Mouse (Mus musculus) adrenal gland (tissue): ENCODE measurements at regions not wholly inside any gene's neighbourhood (a gene's known extent, or its start where the extent isn't known, plus 50 kb on each side); places are given as distances from the start of the nearest gene placed in this dataset.
"Not testable (repeated sequence)": the region's sequence is repeated elsewhere in the genome, so short reads cannot be mapped to it uniquely, and the experiment has no call there.

Experiments used
- intact Hi-C: fragments of 180-260 bp; cut with DNase I; formaldehyde crosslinking; loops from one replicate; pipeline ENCODE4 v1.15.1; 2025

GRCm38 (mm10) chr2:109402556-109402955 is 122.0 kb upstream of the Mettl15 start:
- intact Hi-C loops, result no loop called here

DNA sequence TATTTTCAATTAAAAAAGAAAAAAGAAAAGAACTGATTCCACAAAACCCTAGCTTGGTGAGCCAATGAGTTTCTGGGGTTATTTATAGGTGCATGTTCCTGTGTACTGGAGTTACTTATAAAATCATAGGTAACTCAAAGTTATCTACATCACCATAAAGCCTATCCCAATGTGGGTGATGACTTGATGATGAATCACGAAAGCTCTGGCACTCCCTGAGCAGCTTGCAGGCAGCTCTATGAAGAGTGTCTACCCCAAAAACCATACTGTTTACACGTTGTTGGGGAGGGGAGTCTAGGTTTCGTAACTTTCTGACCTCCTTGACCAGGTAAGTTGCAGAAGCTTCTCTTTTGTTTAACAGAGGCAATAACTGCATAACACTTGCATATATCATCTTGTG is 123.7 kb upstream of the Mettl15 start:
- intact Hi-C loops, result no loop called here

GRCm38 (mm10) chr2:109406591-109407079 is 126.1 kb upstream of the Mettl15 start:
- intact Hi-C loops, result no loop called here

DNA sequence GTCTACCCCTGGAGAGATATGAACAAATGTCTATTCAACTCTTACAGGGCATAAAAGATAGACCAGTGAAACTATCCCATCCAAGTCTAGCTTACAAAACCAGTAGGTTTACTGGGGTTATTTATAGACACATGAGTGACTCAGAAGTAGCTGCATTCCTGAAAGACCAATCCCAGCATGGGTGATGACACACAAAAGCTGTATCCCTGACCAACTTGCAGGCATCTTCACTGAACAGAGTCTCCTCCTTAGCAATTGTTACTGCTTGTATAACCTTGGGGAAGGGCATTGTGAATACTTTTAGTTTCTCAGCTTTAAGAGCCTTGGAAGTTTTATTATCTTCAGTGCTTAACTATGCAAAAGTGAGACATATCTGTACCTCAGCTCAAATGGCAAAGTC is 139.6 kb upstream of the Mettl15 start:
- intact Hi-C loops, result no loop called here

GRCm38 (mm10) chr2:109431183-109431582 is 150.6 kb upstream of the Mettl15 start:
- intact Hi-C loops, result no loop called here

GRCm38 (mm10) chr2:109442551-109443120 is 162.1 kb upstream of the Mettl15 start:
- intact Hi-C loops, result no loop called here

DNA sequence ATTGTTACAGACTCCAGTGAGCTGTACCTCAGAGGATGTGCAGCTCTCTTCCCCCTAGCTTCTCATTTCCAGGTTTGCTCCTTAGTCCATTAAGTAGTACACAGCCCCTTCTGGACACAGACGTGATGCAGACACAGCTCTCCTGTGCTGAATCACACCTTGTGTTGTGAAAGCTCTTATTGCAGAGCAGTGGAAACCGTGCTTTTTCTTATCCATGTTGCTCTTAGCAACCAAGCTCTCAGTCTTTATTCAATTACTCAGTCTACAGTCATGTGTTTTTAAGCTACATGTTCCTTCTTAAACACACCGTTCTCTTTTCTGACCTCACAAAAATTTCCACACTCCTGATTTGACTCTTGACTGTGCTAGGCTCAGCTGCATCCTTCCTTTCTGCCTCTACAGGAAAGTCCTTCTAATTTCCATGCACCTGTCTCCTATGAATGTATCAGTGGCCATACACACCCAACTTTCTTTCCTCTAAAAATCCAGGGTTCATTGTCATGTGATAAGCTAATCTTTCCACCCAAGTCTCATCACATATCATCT is 163.0 kb upstream of the Mettl15 start:
- intact Hi-C loops, result no loop called here

GRCm38 (mm10) chr2:109462246-109462645 is 181.7 kb upstream of the Mettl15 start:
- intact Hi-C loops, result not testable (repeated sequence)

- intact Hi-C loops, result no loop called here
Measured at GRCm38 (mm10) chr2:109484306-109484705, 190.2 kb upstream of the Bdnf start.

DNA sequence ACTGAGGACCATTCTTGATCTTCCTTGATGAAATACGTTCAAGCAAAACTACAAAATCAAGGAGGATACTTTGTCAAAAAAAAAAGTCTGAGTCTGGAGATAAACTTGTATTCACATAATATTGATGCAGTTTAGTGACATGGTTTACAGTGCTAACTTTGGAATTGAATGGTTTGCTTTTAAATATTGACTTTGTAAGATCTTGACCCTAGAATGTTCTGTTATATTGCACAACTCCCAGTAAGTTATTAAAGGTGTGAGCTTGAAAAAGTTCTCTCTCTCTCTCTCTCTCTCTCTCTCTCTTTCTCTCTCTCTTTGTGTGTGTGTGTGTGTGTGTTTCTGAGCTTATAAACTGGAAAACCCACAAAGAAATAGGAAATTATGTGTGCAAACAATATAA is 186.9 kb upstream of the Bdnf start:
- intact Hi-C loops, result no loop called here

GRCm38 (mm10) chr2:109502186-109502585 is 172.3 kb upstream of the Bdnf start:
- intact Hi-C loops, result no loop called here

DNA sequence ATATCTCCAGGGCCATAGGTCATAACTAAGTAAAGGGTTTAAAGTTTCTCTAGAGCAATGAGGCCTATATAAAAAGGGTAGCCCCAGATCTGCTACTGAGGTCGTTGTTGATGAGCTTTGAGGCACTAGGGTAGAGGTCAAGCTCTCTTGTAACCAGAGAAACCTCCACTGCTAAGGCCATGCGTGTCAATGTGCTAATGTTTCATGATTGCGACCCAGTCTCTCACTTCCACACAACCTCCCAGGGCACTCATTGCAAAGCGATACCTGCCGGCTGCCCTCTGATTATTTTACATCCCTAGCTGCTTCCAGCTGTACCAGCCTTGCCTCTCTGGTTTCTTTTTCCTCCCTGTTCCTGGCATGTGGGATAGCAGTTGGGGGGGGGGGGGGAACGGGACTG is 169.6 kb upstream of the Bdnf start:
- intact Hi-C loops, result no loop called here

GRCm38 (mm10) chr2:109510070-109510979 is 164.2 kb upstream of the Bdnf start:
- intact Hi-C loops, result no loop called here

DNA sequence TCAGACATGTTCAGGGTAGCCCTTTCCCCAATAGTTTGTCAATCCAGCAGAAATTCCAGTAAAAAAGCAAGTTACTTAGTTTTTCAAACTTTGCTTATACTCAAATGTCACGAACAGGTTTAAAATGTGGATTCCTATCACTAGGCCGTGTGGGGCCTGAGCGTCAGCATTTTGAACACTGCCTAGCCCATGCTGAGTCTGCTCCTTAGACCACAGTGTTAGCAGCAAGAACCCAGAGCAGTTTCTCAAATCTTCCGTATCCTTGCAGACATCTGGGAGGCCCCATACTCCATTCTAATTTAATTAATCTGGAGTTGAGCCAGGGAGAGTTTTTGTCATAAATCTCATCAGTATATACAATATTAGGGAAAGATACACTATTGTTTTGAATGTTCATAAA is 163.4 kb upstream of the Bdnf start:
- intact Hi-C loops, result no loop called here

DNA sequence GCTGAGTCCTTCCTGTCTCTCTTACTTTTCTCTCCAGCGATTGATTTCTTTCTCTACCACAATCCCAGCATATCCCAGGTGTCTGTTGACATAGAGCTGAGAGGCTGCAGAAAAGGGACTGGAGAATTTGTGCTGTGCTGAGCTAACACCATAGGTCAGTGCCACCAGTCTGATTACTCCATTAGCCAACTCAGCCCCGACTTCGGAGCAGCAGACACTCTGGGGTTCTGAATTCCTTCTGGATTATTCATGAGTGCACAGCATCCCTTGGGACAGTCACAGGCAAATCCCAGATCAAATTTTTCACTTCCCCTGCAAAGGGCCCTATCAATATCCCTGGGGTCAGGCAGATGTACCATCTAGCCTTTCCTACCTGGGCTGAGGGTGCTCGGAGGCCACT is 155.2 kb upstream of the Bdnf start:
- intact Hi-C loops, result no loop called here

DNA sequence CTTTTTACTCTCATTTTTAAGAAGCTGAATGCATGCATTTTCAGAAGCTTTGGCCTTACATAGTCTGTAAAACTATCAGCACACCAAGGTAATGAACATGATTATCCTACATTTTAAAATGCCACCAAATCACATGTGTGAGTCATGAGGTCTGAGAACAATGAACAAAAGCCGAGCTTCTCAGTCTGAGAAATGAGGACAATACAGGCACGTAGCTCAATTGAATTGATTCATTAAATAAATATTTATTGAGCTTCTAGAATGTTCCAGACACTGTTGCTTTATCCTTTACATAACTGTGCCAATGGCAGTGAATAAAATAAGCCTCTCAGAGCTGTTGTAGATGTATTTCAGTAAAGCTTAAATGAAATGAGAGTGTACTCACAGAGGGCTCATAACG is 154.0 kb upstream of the Bdnf start:
- intact Hi-C loops, result no loop called here

DNA sequence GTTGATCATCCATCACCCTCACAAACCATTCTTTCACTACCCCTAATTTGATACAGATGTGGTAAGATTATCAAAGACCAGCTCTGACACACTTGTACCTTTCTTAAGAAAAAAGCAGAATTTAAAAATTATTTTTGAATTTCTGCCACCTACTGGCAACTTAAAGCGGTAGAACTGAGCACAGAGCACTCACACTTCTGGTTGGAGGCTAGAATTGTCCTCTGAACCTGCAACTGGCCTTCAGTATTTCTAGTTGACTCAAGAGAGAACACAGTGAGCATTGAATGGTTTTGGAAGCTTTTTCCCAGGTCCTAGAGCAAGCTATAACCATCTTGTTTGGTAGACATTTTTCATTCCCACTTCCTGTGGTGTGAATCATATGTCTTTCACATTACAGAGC is 135.0 kb upstream of the Bdnf start:
- intact Hi-C loops, result no loop called here

DNA sequence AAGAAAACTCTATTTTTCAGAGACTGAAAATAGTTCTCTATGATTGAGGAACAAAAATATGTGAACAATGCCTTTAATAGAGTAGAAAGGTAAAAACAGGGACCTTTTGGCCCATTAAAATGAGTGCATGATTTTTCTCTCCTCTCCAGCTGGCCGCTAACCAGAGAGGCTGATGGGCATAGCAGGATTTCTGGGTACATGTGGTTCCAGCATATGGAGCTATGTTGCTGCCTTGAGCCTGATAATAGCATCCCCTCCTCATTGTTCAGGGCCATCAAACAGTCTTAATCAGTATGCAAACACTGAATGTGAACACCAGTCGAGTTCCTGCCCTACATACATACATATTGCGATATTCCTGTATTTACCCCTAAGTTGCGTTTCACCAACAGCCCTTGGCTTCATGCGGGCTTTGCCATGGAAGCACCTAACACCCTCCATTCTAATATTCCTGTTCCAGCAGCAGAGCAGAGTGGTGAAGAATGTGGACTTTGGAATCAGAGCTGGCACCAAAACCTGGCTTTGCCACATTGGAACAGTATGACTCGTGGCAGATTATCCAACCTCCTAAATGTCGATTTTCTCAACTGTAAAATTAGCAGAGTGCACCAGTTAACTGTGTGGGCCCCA is 127.9 kb upstream of the Bdnf start:
- intact Hi-C loops, result loop anchor here (10.0 kb wide), 1 partner anchor 672 kb away; no protein-coding TSS in a partner anchor

- intact Hi-C loops, result no loop called here
Measured at GRCm38 (mm10) chr2:109554644-109555043, 119.9 kb upstream of the Bdnf start.

DNA sequence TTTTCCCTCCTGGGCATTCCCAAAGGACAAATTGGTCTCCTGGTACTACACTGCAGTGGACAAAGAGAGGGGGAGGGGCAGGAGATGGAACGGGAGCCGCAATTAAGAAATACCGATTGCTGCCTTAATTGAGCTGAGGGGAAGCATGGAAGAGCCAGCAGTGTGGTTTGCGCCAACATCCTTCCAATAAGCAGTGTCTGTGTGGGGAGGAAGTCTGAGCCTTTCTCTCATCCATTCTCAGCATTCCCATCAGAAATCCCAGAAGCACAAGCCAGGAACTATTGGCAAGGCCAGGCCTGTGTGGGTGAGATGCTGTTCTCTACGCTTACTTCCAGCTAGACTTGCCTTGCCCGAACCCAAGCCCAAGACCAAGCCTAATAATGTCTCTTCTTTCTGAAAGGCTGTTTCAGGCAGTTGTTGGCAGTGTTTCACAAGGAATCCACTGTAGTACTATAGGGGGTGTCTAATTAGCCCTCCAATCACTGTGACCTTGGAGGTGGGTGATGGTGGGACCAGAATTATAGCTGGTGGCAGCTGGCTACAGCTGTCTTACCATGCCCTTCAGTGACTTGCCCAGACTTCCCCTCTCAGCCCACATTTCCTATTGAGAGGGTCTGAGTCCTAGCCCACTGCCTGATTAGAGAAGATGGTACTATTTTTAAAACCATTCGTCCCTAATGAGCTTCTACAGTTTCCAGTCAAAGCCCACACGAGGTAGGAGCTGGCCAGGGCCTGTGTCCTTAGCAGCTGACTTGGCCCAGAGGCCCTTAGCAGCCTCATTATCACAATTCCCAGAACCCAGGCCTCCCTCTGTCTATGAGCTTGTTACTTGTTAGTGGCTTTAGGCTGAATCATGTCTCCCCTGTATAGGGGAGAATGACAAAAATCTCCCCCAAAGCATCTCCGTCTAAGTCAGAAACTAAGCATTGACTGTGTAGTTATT is 115.1 kb upstream of the Bdnf start:
- intact Hi-C loops, result no loop called here

DNA sequence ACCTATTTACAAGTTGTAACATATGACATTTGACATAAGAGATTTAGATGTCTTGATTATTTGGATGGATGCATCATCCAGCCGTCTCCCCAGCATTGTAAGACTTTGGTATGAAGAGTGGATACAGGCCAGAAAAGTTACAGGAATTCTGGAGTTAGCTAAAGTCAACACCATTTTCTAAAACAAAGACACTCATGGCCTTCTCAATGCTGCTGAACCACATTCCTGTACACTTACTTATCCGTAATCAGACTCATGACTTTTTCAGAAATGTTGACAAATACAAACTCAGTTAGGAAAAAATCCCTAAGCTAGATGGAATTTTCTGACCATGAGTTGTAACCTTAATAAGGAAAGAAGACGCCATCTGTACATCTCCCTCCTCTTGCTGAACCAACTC is 111.5 kb upstream of the Bdnf start:
- intact Hi-C loops, result no loop called here
